Mouse (Mus musculus): ENCODE measurements around the gene Rnaseh2b. TPM values are rescaled to one million over a fixed set of nuclear protein-coding genes. Genes with fewer than 3 reads are reported as not detected.

Gene Rnaseh2b
- total and polyA plus RNA-seq, 3 experiments = 21.2 to 63.7 (median 53.6) TPM

GRCm38 (mm10) chr14:62273604-62274003 is 18.8 kb upstream of the Rnaseh2b start (continued):
- peak; percentile 53; the same call in 1 of the 2 replicates for TF ChIP-seq IRF4 (IDR thresholded peaks at IDR 0.05; ENCODE audit: low read depth, low read length)
- no peak for TF ChIP-seq GABPA (IDR thresholded peaks at IDR 0.05; ENCODE audit: insufficient replicate concordance, low read depth, low read length)
- no peak for TF ChIP-seq BHLHE40 (IDR thresholded peaks at IDR 0.05; ENCODE audit: low read depth, low read length)
- no peak for TF ChIP-seq UBTF (IDR thresholded peaks at IDR 0.05; ENCODE audit: low read depth, low read length)
- TF ChIP-seq ZNF384 (IDR thresholded peaks at IDR 0.05; ENCODE audit: low read depth, low read length) = no peak
- TF ChIP-seq NELFE (IDR thresholded peaks at IDR 0.05; ENCODE audit: low read depth, low read length) = no peak
- TF ChIP-seq TCF12 (IDR thresholded peaks at IDR 0.05; ENCODE audit: low read depth, low read length) = no peak
- TF ChIP-seq JUN (IDR thresholded peaks at IDR 0.05; ENCODE audit: insufficient read depth, low read depth, low read length) = peak; percentile 39; the same call in 1 of the 2 replicates
- peak; percentile 59 for TF ChIP-seq EP300 (IDR thresholded peaks at IDR 0.05; ENCODE audit: low read length)

GRCm38 (mm10) chr14:62282974-62283373 is 9.4 kb upstream of the Rnaseh2b start:
- Histone ChIP-seq H3K27me3 (replicated peaks) (no peaks in the 10 kb centered on the region), H3K4me1 (ENCODE audit: control insufficient read depth in 1 of 2, insufficient read depth in 2 of 2) (peaks cover 7 to 29% of the 10 kb centered on the region in 2 experiments; a peak in 3 of 4 replicates), H3K4me3 (replicated peaks in 1 of 3; ENCODE audit: low read depth in 2 of 3, low read length in 2 of 3, poor library complexity in 1 of 3) (no peak overlapping the region), H3K9ac (ENCODE audit: insufficient read depth, low read depth) (no peak overlapping the region), H3K36me3 (replicated peaks in 1 of 2; ENCODE audit: control insufficient read depth in 1 of 2, insufficient read depth in 1 of 2, low read length in 1 of 2) (no peaks in the 10 kb centered on the region), H3K79me2 (replicated peaks; ENCODE audit: control insufficient read depth, extremely low read depth, insufficient read depth, poor library complexity, severe bottlenecking) (no peaks in the 10 kb centered on the region), H3K27ac (ENCODE audit: insufficient read depth, low read depth) (no peak overlapping the region), H3K9me3 (replicated peaks; ENCODE audit: low read length) (no peaks in the 10 kb centered on the region), H3K4me2 (ENCODE audit: insufficient read depth, low read depth, poor library complexity, severe bottlenecking) (no peak overlapping the region)
- dilution Hi-C loops (cut with MboI; ENCODE audit: extremely low pct_ligation_motif_present, extremely low pct_unique_long_range_greater_than_20kb, low sequenced_read_pairs) (no loop called here), in situ Hi-C loops (cut with MboI; ENCODE audit: low pct_ligation_motif_present, low pct_unique_long_range_greater_than_20kb, low sequenced_read_pairs) (no loop called here)
- DNase-seq (ENCODE audit: extremely low read depth) = peak; percentile 48
- TF ChIP-seq TCF12 (IDR thresholded peaks at IDR 0.05; ENCODE audit: low read depth, low read length) (peak; percentile 24; the same call in 1 of the 2 replicates), CHD1 (IDR thresholded peaks at IDR 0.05; ENCODE audit: low read depth, low read length) (no peak), EP300 (IDR thresholded peaks at IDR 0.05; ENCODE audit: low read length) (0 out of 2 replicates have a peak, but pooled peaks have one; percentile 11), IRF4 (IDR thresholded peaks at IDR 0.05; ENCODE audit: low read depth, low read length) (peak; percentile 70), POLR2A (IDR thresholded peaks at IDR 0.05; ENCODE audit: low read depth, low read length) (no peak), CHD2 (IDR thresholded peaks at IDR 0.05; ENCODE audit: low read length) (peak; percentile 62; the same call in 1 of the 2 replicates), ETS1 (conservative IDR thresholded peaks at IDR 0.05; ENCODE audit: low read depth, low read length) (0 out of 2 replicates have a peak, but pooled peaks have one; percentile 6)

GRCm38 (mm10) chr14:62288731-62289130 is 3.7 kb upstream of the Rnaseh2b start:
- dilution Hi-C loops (cut with MboI; ENCODE audit: extremely low pct_ligation_motif_present, extremely low pct_unique_long_range_greater_than_20kb, low sequenced_read_pairs) (no loop called here), in situ Hi-C loops (cut with MboI; ENCODE audit: low pct_ligation_motif_present, low pct_unique_long_range_greater_than_20kb, low sequenced_read_pairs) (no loop called here)
- Histone ChIP-seq H3K4me1 (ENCODE audit: control insufficient read depth in 1 of 2, insufficient read depth in 2 of 2) (peaks cover 5 to 28% of the 10 kb centered on the region in 2 experiments; a peak in 3 of 4 replicates), H3K9ac (ENCODE audit: insufficient read depth, low read depth) (no peak overlapping the region), H3K36me3 (replicated peaks in 1 of 2; ENCODE audit: control insufficient read depth in 1 of 2, insufficient read depth in 1 of 2, low read length in 1 of 2) (no peaks in the 10 kb centered on the region), H3K4me3 (replicated peaks in 1 of 3; ENCODE audit: low read depth in 2 of 3, low read length in 2 of 3, poor library complexity in 1 of 3) (no peak overlapping the region), H3K27ac (ENCODE audit: insufficient read depth, low read depth) (no peak overlapping the region), H3K27me3 (replicated peaks) (no peaks in the 10 kb centered on the region), H3K4me2 (ENCODE audit: insufficient read depth, low read depth, poor library complexity, severe bottlenecking) (no peak overlapping the region), H3K79me2 (replicated peaks; ENCODE audit: control insufficient read depth, extremely low read depth, insufficient read depth, poor library complexity, severe bottlenecking) (no peaks in the 10 kb centered on the region), H3K9me3 (replicated peaks; ENCODE audit: low read length) (no peaks in the 10 kb centered on the region)
- DNase-seq (ENCODE audit: extremely low read depth) = no peak
- TF ChIP-seq IRF4 (IDR thresholded peaks at IDR 0.05; ENCODE audit: low read depth, low read length) (no peak), USF1 (IDR thresholded peaks at IDR 0.05; ENCODE audit: low read depth, low read length) (no peak), POLR2A (IDR thresholded peaks at IDR 0.05; ENCODE audit: low read depth, low read length) (no peak), MAFK (IDR thresholded peaks at IDR 0.05; ENCODE audit: insufficient replicate concordance, low read length) (no peak), NRF1 (IDR thresholded peaks at IDR 0.05; ENCODE audit: low read depth, low read length) (no peak), KAT2A (IDR thresholded peaks at IDR 0.05; ENCODE audit: insufficient replicate concordance, low read length) (no peak), RAD21 (IDR thresholded peaks at IDR 0.05; ENCODE audit: low read depth, low read length) (no peak), ZNF384 (IDR thresholded peaks at IDR 0.05; ENCODE audit: low read depth, low read length) (no peak), CHD1 (IDR thresholded peaks at IDR 0.05; ENCODE audit: low read depth, low read length) (no peak), GABPA (IDR thresholded peaks at IDR 0.05; ENCODE audit: insufficient replicate concordance, low read depth, low read length) (no peak), MAX (IDR thresholded peaks at IDR 0.05; ENCODE audit: low read length) (no peak)
